Mouse (Mus musculus): ENCODE measurements at regions not wholly inside any gene's neighbourhood (a gene's known extent, or its start where the extent isn't known, plus 50 kb on each side); places are given as distances from the start of the nearest gene placed in this dataset.

DNA sequence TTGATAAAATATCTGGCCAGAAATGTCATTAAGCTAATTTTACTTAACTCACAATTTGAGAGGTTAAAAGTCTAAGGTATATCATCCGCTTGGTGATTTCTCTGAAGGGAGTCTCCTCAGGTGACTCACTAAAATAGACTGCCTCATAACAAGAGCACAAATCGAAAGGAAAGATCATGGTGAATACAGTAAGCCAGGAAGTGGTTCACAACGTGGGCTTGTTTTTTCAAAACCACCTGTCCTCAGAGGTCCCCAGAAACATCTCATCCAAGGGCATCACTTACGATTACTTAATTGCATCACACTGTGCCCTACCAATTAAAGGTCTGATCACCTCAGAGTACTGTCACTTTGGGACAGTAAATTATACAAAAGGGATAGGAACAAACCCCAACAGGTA, 1009.0 kb upstream of the Cited2 start:
- TF ChIP-seq POLR2A (IDR thresholded peaks at IDR 0.05; ENCODE audit: low read depth, low read length) (no peak), CTCF (IDR thresholded peaks at IDR 0.05; ENCODE audit: borderline replicate concordance, insufficient read depth, low read length) (no peak)
